ENCODE assay signal across 11 mouse cellular contexts in genomic region chr10:71192886-71193285, GRCm38 (mm10). TPM values are rescaled to one million over a fixed set of nuclear protein-coding genes. Genes with fewer than 3 reads are reported as not detected.
A peak's percentile ranks its signal among the peaks of the same experiment; 100 is the strongest.
DNase-seq lines count a peak whose midpoint lies in the region; ATAC-seq and TF ChIP-seq lines count a peak whose summit lies in the region.
"Had no signal": no experiment of that assay in that cellular context is flagged by ENCODE, and none has a peak within 500 bp of the region (broad histone marks: within the 10 kb centered on the region; RNA-seq: fewer than 3 reads in every experiment).

No protein-coding gene starts in this region.

- peak; percentile 61 for DNase-seq in gastrocnemius, adult 2 months
- DNase-seq in gastrocnemius, postnatal 10 days, result no peak
- DNase-seq in NIH3T3 (ENCODE audit: low read depth), result peak; percentile 81
- no peak for DNase-seq in heart, embryonic 10.5 days (ENCODE audit: low spot score)
- DNase-seq in liver, postnatal 0 days, result peak; percentile 21
- no peak for DNase-seq in left cerebral cortex, adult 2 months (ENCODE audit: extremely low spot score in 1 of 2, low spot score in 2 of 2)
- DNase-seq in forebrain, embryonic 14.5 days (ENCODE audit: low spot score), result no peak
- DNase-seq: cerebellum, postnatal 25 days had no signal

- H3K36me3 ChIP-seq in heart, embryonic 10.5 days, result no peaks in the 10 kb centered on the region
- H3K36me3 ChIP-seq in liver, postnatal 0 days (replicated peaks; ENCODE audit: insufficient read depth, low read length), result no peaks in the 10 kb centered on the region
- H3K36me3 ChIP-seq in forebrain, embryonic 14.5 days (ENCODE audit: control insufficient read depth, insufficient read depth, low read length), result no peaks in the 10 kb centered on the region
- H3K36me3 ChIP-seq: forebrain, embryonic 15.5 days had no signal

- peak overlapping the region; percentile 18; the same call in 1 of the 2 replicates for H3K4me2 ChIP-seq in liver, postnatal 0 days (ENCODE audit: low read depth, low read length)
- H3K4me2 ChIP-seq in forebrain, embryonic 14.5 days (ENCODE audit: low read length), result no peak overlapping the region
- H3K4me2 ChIP-seq: forebrain, embryonic 15.5 days had no signal

- intact Hi-C loops in gastrocnemius, adult 2 months (cut with DNase I), result no loop called here
- intact Hi-C loops in left cerebral cortex, adult 2 months (cut with DNase I), result no loop called here

- TF ChIP-seq EP300 in liver, postnatal 0 days (IDR thresholded peaks at IDR 0.05; ENCODE audit: low read depth), result no peak

- peak overlapping the region; percentile 76 for H3K27ac ChIP-seq in gastrocnemius, adult 2 months
- H3K27ac ChIP-seq in heart, embryonic 10.5 days, result peak overlapping the region; percentile 70
- peak overlapping the region; percentile 55 for H3K27ac ChIP-seq in liver, postnatal 0 days (ENCODE audit: low read depth)
- no peak overlapping the region for H3K27ac ChIP-seq in left cerebral cortex, adult 2 months
- H3K27ac ChIP-seq in forebrain, embryonic 14.5 days (ENCODE audit: low read depth, low read length), result no peak overlapping the region
- H3K27ac ChIP-seq: forebrain, embryonic 15.5 days had no signal

- no peak for TF ChIP-seq CTCF in gastrocnemius, adult 2 months (IDR thresholded peaks at IDR 0.05)
- no peak for TF ChIP-seq CTCF in liver, postnatal 0 days (IDR thresholded peaks at IDR 0.05; ENCODE audit: low read depth)
- TF ChIP-seq CTCF in left cerebral cortex, adult 2 months (IDR thresholded peaks at IDR 0.05), result no peak

- ATAC-seq in liver, postnatal 0 days, result peak; percentile 41; the same call in 1 of the 2 replicates
- ATAC-seq in forebrain, embryonic 14.5 days, result no peak
- no peak for ATAC-seq in cerebellum, adult (ENCODE audit: insufficient number of reproducible peaks, low FRiP score, low TSS enrichment)
- ATAC-seq: forebrain, embryonic 15.5 days had no signal

- peak overlapping the region; percentile 39 for H3K4me3 ChIP-seq in gastrocnemius, adult 2 months
- peak overlapping the region; percentile 15; the same call in 1 of the 2 replicates for H3K4me3 ChIP-seq in heart, embryonic 10.5 days
- no peak overlapping the region for H3K4me3 ChIP-seq in liver, postnatal 0 days (ENCODE audit: low read depth, low read length)
- H3K4me3 ChIP-seq in left cerebral cortex, adult 2 months, result no peak overlapping the region
- H3K4me3 ChIP-seq in forebrain, embryonic 14.5 days (ENCODE audit: low read depth, low read length), result no peak overlapping the region
- H3K4me3 ChIP-seq: forebrain, embryonic 15.5 days; megakaryocyte, embryonic 14.5 days had no signal

- no peaks in the 10 kb centered on the region for H3K9me3 ChIP-seq in heart, embryonic 10.5 days
- H3K9me3 ChIP-seq in liver, postnatal 0 days (ENCODE audit: low read length), result no peaks in the 10 kb centered on the region
- H3K9me3 ChIP-seq in forebrain, embryonic 14.5 days (replicated peaks; ENCODE audit: control insufficient read depth, low read length), result no peaks in the 10 kb centered on the region
- H3K9me3 ChIP-seq: forebrain, embryonic 15.5 days had no signal

- H3K27me3 ChIP-seq in heart, embryonic 10.5 days (ENCODE audit: insufficient read depth, poor library complexity, severe bottlenecking), result no peaks in the 10 kb centered on the region
- no peaks in the 10 kb centered on the region for H3K27me3 ChIP-seq in liver, postnatal 0 days (ENCODE audit: insufficient read depth, low read length)
- H3K27me3 ChIP-seq in forebrain, embryonic 14.5 days (replicated peaks; ENCODE audit: control insufficient read depth, insufficient read depth, low read length), result no peaks in the 10 kb centered on the region
- H3K27me3 ChIP-seq: forebrain, embryonic 15.5 days; megakaryocyte, embryonic 14.5 days had no signal

- 28% methylated on average over 11 of the region's 11 CpGs for WGBS in heart, embryonic 10.5 days
- WGBS in liver, postnatal 0 days (ENCODE audit: insufficient replicate concordance), result 55% methylated on average over 11 of the region's 11 CpGs
- 80% methylated on average over 11 of the region's 11 CpGs for WGBS in forebrain, embryonic 14.5 days

- H3K9ac ChIP-seq in liver, postnatal 0 days (replicated peaks), result no peak overlapping the region
- H3K9ac ChIP-seq in forebrain, embryonic 14.5 days (ENCODE audit: low read length), result no peak overlapping the region
- H3K9ac ChIP-seq: forebrain, embryonic 15.5 days had no signal

- peaks cover 15% of the 10 kb centered on the region for H3K4me1 ChIP-seq in heart, embryonic 10.5 days
- H3K4me1 ChIP-seq in liver, postnatal 0 days (ENCODE audit: insufficient read depth), result no peaks in the 10 kb centered on the region
- H3K4me1 ChIP-seq in forebrain, embryonic 14.5 days (ENCODE audit: control insufficient read depth, insufficient read depth, low read length), result no peaks in the 10 kb centered on the region
- H3K4me1 ChIP-seq: forebrain, embryonic 15.5 days; megakaryocyte, embryonic 14.5 days had no signal

RNA-seq across cellular contexts. Expression of gene Bicc1, which starts 33.4 kb away (rescaled TPM):
- 1 to 10 TPM; 7.9 to 9.7 TPM for total RNA-seq in gastrocnemius, adult 2 months (2021)
- total RNA-seq in gastrocnemius, postnatal 10 days (2021), result 10 to 100 TPM; 29.2 to 34.9 TPM
- polyA plus RNA-seq in heart, embryonic 10.5 days (2016; fragmentation: Nextera tagmentation; extraction: Ambion mirVana), result 7.8 and 10.4 TPM in 2 replicates
- 2.9 and 3.0 TPM in 2 replicates for polyA plus RNA-seq in liver, postnatal 0 days (2015; fragmentation: Nextera tagmentation; extraction: Ambion mirVana)
- total RNA-seq in left cerebral cortex, adult 2 months (2021), result 1 to 10 TPM; 5.1 to 6.7 TPM
- 3.2 and 3.8 TPM in 2 replicates for polyA plus RNA-seq in forebrain, embryonic 14.5 days (2014; fragmentation: Nextera tagmentation; extraction: Ambion mirVana)

RNA-seq across cellular contexts. Expression of gene Tfam, which starts 45.2 kb away (rescaled TPM):
- 10 to 100 TPM; 44.5 to 55.6 TPM for total RNA-seq in gastrocnemius, adult 2 months (2021)
- 10 to 100 TPM; 48.1 to 53.0 TPM for total RNA-seq in gastrocnemius, postnatal 10 days (2021)
- polyA plus RNA-seq in heart, embryonic 10.5 days (2016; fragmentation: Nextera tagmentation; extraction: Ambion mirVana), result 57.8 and 78.1 TPM in 2 replicates
- 33.4 and 36.9 TPM in 2 replicates for polyA plus RNA-seq in liver, postnatal 0 days (2015; fragmentation: Nextera tagmentation; extraction: Ambion mirVana)
- total RNA-seq in left cerebral cortex, adult 2 months (2021), result 10 to 100 TPM; 34.0 to 41.1 TPM
- 56.8 and 67.0 TPM in 2 replicates for polyA plus RNA-seq in forebrain, embryonic 14.5 days (2014; fragmentation: Nextera tagmentation; extraction: Ambion mirVana)

Comparison
In these comparisons a context has a peak if more than half of its experiments do, and no peak if none do; other contexts are left out.
1. DNase-seq: peak in gastrocnemius, adult 2 months (single experiment), NIH3T3 (single experiment) and liver, postnatal 0 days (single experiment); none in gastrocnemius, postnatal 10 days (single experiment), heart, embryonic 10.5 days (single experiment), left cerebral cortex, adult 2 months (0 of 2) and forebrain, embryonic 14.5 days (single experiment).
2. H3K27ac ChIP-seq: peak in gastrocnemius, adult 2 months (single experiment), heart, embryonic 10.5 days (single experiment) and liver, postnatal 0 days (single experiment); none in left cerebral cortex, adult 2 months (single experiment) and forebrain, embryonic 14.5 days (single experiment).
3. H3K4me3 ChIP-seq: peak in gastrocnemius, adult 2 months (single experiment) and heart, embryonic 10.5 days (single experiment); none in liver, postnatal 0 days (single experiment), left cerebral cortex, adult 2 months (single experiment) and forebrain, embryonic 14.5 days (single experiment).